Mouse (Mus musculus) midbrain, embryonic 12.5 days (tissue): ENCODE data around the gene Vav2. TPM values are rescaled to one million over a fixed set of nuclear protein-coding genes. Genes with fewer than 3 reads are reported as not detected.

Source experiments
- ATAC-seq: fragments of 200-750 bp; cut with Nextera tagmentation; 2 replicates; pipeline ENCODE4 v1.8.0; 2017; ENCODE audit warnings: low read depth, moderate TSS enrichment, moderate library complexity; ENCODE audit not compliant: low FRiP score
- H3K27ac ChIP-seq: fragments of 300-500 bp; sonication (generic); replicated peaks from 2 replicates; pipeline ENCODE4 v1.5.1; 2016; ENCODE audit warnings: mild to moderate bottlenecking
- H3K27me3 ChIP-seq: fragments of 300-500 bp; sonication (generic); 2 replicates; pipeline ENCODE4 v1.6.1; 2016; ENCODE audit warnings: mild to moderate bottlenecking
- H3K36me3 ChIP-seq: fragments of 300-500 bp; sonication (generic); 2 replicates; pipeline ENCODE4 v1.6.1; 2016
- H3K4me1 ChIP-seq: fragments of 300-500 bp; sonication (generic); 2 replicates; pipeline ENCODE4 v1.6.1; 2016
- H3K4me2 ChIP-seq: fragments of 300-500 bp; sonication (generic); replicated peaks from 2 replicates; pipeline ENCODE4 v1.6.1; 2016; ENCODE audit warnings: mild to moderate bottlenecking, moderate library complexity
- H3K4me3 ChIP-seq: fragments of 300-500 bp; sonication (generic); 2 replicates; pipeline ENCODE4 v1.5.1; 2016; ENCODE audit warnings: mild to moderate bottlenecking
- H3K9ac ChIP-seq: fragments of 300-500 bp; sonication (generic); replicated peaks from 2 replicates; pipeline ENCODE4 v1.6.1; 2016; ENCODE audit warnings: mild to moderate bottlenecking, moderate library complexity
- H3K9me3 ChIP-seq: fragments of 300-500 bp; sonication (generic); 2 replicates; pipeline ENCODE4 v1.6.1; 2016; ENCODE audit warnings: mild to moderate bottlenecking
- WGBS: fragments of 180-500 bp; shearing (Covaris S2); methylation state at CpG from one replicate; pipeline ENCODE4 v1.1.7; 2016; 5-methylcytosine and 5-hydroxymethylcytosine counted together
- polyA plus RNA-seq: library from polyadenylated mRNA; unstranded; fragments of >200 nt; fragmentation: Nextera tagmentation; extraction: Ambion mirVana; gene quantifications from 2 replicates; pipeline ENCODE4 v1.2.1, GENCODE M21; 2016

Gene Vav2
- polyA plus RNA-seq: 24.1 and 27.6 TPM in 2 replicates

DNA sequence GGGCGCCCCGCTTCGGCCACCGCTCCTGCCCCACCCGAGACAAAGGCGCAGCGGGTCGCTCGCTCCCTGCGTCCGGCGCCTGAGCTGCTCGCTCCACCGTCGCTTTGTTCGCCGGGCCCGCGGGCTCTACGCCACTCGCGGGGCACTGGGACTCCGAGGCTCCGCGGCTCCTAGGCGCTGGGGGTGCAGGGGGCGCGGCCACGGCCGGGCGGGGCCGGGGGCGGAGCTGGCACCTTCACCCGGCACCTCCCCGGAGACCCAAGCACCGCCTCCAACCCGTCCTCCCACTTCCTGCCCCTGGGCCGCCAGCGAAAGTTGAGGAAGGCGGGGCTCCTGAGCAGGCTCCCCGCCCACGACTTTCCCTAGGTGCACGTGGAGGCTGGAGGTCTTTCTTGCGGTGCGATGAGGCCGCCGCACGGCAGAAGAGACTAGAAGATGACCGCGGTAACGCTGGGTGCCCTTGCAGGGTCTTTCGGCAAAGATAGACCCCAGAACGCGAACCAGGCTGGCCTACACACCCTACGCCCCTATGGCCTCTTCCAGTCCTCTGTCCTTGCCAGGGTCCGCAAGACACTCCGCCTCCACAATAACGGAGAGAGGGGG is at the start of gene Vav2:
Gene Vav2 (minus strand): TSS at position 179 of the 603 bp plus-strand sequence.
- H3K4me1 ChIP-seq: peaks cover 46% of the 10 kb centered on the region
- under 1% methylated on average over 58 of the region's 58 CpGs for WGBS
- peak within 1 kb of the TSS; percentile 93 for H3K9ac ChIP-seq
- peak within 1 kb of the TSS; percentile 99 for H3K4me2 ChIP-seq
- H3K27ac ChIP-seq: peak within 1 kb of the TSS; percentile 91
- peak; percentile 88 for ATAC-seq
- H3K4me3 ChIP-seq: peak within 1 kb of the TSS; percentile 95
- H3K9me3 ChIP-seq: no peaks in the 10 kb centered on the region
- no peaks in the 10 kb centered on the region for H3K36me3 ChIP-seq
- no peaks in the 10 kb centered on the region for H3K27me3 ChIP-seq

DNA sequence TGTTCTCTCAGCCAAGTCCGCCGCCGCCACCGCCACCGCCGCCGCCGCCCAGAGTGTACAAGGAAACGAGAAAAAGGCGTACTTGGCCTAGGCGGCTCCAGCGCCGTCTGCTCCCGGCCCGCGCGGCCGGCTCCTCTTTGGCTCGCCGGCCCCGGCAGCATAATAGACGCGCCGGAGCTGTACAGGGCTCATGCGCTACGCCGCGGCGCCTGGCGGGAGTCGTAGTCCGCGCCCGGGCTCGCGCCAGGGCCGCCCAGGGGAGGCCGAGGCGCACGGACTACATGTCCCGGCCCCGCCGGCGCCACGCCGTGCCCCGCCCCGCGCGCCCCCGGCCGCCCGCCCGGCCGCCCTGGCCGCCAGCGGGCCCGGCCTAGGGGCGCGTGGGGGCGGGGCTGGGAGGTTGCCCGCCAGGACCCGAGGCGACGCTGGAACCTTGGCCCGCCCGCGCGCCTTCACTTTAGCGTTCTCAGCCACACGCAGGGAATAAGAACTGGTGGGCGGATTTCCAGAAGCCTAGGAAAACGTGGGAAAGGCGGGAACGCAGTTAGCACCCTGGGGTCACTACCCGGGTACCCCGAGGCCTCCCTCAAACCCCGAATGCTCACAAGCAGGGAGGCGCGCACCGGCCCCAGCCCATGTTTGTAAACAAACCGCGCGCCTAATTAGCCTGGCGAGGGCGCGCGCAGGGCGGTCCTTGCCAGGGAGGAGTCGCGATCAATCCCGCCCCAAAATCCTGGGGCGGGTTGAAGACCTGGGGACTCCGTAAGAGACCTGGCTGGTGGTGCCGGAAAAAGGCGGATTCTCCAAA is 48.9 kb upstream of the Vav2 start:
- Histone ChIP-seq H3K4me3 (peak overlapping the region; percentile 97), H3K9ac (peak overlapping the region; percentile 99), H3K27ac (peak overlapping the region; percentile 98), H3K9me3 (no peaks in the 10 kb centered on the region), H3K36me3 (peaks cover 14% of the 10 kb centered on the region), H3K27me3 (no peaks in the 10 kb centered on the region), H3K4me1 (peaks cover 48% of the 10 kb centered on the region), H3K4me2 (peak overlapping the region; percentile 97)
- WGBS: under 1% methylated on average over 70 of the region's 96 CpGs
- peak; percentile 100 for ATAC-seq

DNA sequence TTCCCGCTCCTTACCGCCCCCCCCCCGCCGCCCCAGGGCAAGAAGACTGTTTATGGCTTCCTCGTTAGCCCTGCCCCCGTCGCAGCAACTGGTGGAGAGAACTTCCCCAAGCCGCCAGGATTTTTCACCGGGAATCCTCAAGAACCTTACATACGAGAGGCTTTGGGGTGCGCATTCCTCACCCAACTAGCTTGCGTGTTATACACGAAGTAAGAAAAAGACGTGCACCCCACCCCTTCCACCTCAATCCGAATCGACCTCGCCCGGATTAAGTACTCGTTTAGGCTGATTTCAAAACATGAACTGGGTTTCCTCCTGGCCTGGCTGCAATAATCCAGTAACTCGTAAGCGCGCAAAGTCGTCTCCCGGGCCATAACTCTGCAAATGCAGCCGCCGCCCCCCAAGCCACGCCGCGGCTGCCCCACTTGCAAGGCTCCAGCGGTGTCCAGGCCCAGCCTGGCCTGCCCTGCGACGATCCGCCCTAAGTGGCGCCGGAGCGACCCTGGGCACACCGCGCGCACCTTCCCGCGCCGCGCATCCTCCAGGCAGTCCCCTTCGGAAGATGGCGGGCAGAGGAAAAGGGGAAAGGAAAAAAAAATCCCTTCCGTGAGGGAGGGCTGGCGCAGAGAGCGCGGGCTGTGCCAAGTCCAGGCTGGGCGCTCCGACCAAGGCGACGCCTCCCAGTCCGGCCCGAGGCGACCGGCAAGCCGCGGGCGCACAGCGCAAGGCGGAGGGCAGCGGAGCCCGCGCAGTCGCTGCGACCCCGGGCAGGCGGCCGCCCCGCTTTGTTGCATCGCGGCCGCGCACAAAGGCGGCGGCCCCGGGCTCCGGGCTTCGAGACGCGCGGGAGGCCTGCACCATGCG is 48.0 kb upstream of the Vav2 start:
- Histone ChIP-seq H3K36me3 (peaks cover 14% of the 10 kb centered on the region), H3K9ac (peak overlapping the region; percentile 99), H3K4me2 (peak overlapping the region; percentile 97), H3K27ac (peak overlapping the region; percentile 98), H3K27me3 (no peaks in the 10 kb centered on the region), H3K4me1 (peaks cover 56% of the 10 kb centered on the region), H3K9me3 (no peaks in the 10 kb centered on the region), H3K4me3 (peak overlapping the region; percentile 97)
- ATAC-seq: peak; percentile 44
- under 1% methylated on average over 81 of the region's 84 CpGs for WGBS

DNA sequence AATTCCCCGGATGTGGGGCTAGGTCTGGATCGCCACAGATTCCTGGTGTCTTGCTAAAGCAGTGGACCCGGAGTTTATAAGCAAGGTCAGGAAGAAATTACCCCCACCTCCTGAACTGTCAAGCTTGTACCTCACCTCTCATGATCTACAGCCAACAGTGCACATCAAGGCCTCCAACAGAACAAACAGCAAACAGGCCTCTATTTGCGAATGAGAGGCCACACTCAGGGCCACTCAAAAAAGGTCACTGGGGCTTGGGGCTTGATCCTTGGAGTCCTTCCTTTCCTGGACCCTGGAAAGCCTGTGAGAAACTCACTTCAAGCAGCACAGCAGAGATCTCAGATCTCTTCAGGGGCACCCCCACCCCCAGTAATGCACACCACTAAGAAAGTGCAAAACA is 47.1 kb upstream of the Vav2 start:
- H3K9ac ChIP-seq: peak overlapping the region; percentile 99
- peak overlapping the region; percentile 97 for H3K4me3 ChIP-seq
- H3K9me3 ChIP-seq: no peaks in the 10 kb centered on the region
- peak overlapping the region; percentile 97 for H3K4me2 ChIP-seq
- H3K4me1 ChIP-seq: peaks cover 66% of the 10 kb centered on the region
- no peak overlapping the region for H3K27ac ChIP-seq
- 38% methylated on average over 4 of the region's 4 CpGs for whole genome bisulfite sequencing
- no peak for ATAC-seq
- peaks cover 19% of the 10 kb centered on the region for H3K36me3 ChIP-seq
- no peaks in the 10 kb centered on the region for H3K27me3 ChIP-seq

DNA sequence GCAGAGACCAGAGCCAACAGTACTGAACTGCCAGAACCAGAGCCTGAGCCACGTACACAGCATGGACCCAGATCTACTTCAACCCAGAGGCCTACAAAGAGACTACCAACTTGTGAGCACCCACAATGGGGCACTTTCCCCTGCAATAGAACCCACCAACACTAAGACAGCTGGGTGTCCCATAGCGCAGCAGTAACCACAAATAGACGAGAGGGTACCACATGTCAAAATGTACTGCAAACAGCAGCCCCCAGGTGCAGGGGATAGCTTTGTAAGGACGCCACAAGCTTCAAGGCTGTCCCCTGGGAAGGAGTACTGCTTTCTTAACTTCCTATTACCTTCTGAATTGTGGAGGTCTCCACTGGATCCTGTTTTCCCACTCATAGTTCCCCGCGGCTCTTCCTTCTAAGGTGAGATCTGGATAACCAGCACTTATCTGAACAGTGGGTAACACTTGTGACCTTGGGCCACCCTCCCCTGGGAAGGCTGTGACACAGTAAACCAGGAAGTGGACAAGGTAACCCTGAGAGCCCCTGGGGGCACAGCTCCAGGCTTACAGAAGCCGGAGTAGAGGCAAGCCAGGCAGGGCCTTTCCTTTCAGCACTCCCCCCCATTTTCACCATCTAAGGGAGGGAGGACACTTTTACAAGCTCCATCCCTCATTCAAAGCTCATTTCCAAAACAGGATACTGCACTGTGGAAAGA is 46.4 kb upstream of the Vav2 start:
- no peaks in the 10 kb centered on the region for H3K27me3 ChIP-seq
- H3K9ac ChIP-seq: peak overlapping the region; percentile 99
- H3K27ac ChIP-seq: no peak overlapping the region
- peak overlapping the region; percentile 97 for H3K4me3 ChIP-seq
- 76% methylated on average over 7 of the region's 7 CpGs for WGBS
- H3K36me3 ChIP-seq: peaks cover 19% of the 10 kb centered on the region
- H3K9me3 ChIP-seq: no peaks in the 10 kb centered on the region
- peaks cover 66% of the 10 kb centered on the region for H3K4me1 ChIP-seq
- ATAC-seq: no peak
- H3K4me2 ChIP-seq: peak overlapping the region; percentile 97

DNA sequence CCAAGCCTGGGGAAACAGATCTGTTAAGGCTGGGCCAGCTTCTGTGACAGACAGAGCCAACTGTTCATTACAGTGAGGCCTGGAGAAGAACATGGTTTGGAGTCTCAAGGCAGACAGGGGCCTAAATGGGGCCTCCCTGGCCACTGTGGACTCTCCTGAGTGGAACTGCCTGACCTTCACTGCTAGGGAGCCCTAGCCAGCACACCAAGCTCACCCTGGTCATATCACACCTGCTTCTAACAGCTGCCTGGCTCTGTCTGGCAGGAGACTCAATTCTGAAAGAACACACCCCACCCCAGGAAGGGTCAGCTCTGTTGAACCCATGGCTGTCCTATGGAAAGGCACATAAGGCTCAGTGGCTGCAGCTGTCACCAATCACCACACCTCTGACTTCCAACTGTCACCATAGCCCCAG is 44.3 kb upstream of the Vav2 start:
- Histone ChIP-seq H3K4me1 (peaks cover 57% of the 10 kb centered on the region), H3K27me3 (no peaks in the 10 kb centered on the region), H3K9ac (no peak overlapping the region), H3K27ac (no peak overlapping the region), H3K4me2 (no peak overlapping the region), H3K36me3 (peaks cover 31% of the 10 kb centered on the region), H3K4me3 (no peak overlapping the region), H3K9me3 (no peaks in the 10 kb centered on the region)
- no peak for ATAC-seq

DNA sequence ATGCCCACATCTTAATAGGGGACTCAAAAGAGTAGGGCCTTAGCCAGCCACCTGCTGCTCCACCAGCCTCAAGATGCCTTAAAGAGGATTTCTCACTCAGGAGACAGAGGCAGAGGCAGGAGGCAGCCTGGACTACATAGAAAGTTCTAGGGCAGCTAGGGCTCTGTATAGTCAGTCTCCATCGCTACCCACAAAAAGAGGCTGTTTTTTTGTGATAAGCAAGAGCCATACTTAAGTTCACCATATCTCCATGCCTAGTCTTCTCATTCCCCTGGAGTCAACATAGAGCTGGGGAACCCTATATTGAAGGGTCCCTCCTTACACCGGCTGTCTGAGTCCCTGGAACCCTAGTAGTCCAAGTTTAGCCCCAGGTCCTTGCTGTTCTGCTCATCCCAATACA is 43.7 kb upstream of the Vav2 start:
- no peak overlapping the region for H3K9ac ChIP-seq
- no peaks in the 10 kb centered on the region for H3K9me3 ChIP-seq
- H3K27me3 ChIP-seq: no peaks in the 10 kb centered on the region
- H3K36me3 ChIP-seq: peaks cover 38% of the 10 kb centered on the region
- no peak overlapping the region for H3K4me3 ChIP-seq
- peaks cover 57% of the 10 kb centered on the region for H3K4me1 ChIP-seq
- WGBS: 92% methylated on average over 2 of the region's 2 CpGs
- H3K27ac ChIP-seq: no peak overlapping the region
- ATAC-seq: no peak
- H3K4me2 ChIP-seq: no peak overlapping the region

DNA sequence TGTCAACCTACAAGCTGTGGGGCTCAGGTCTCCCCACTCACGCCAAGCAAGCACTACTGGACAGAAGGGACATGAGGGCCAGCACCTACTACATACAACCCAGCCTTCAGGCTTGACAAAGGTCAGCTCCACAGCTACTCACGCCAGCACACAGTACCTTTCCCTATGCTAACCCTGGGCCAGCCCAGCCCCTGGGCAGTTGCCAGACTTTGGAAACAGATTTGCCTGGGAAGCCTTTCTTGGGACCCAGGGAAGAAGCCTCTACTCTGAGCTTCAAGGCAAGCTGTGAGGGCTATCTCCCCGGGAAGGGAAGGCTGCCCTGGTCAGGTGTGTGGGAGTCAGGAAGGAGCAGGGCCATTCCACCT is 43.1 kb upstream of the Vav2 start:
- H3K27ac ChIP-seq: no peak overlapping the region
- no peak overlapping the region for H3K9ac ChIP-seq
- WGBS: 80% methylated on average over 3 of the region's 3 CpGs
- no peaks in the 10 kb centered on the region for H3K9me3 ChIP-seq
- H3K4me1 ChIP-seq: peaks cover 57% of the 10 kb centered on the region
- no peaks in the 10 kb centered on the region for H3K27me3 ChIP-seq
- no peak overlapping the region for H3K4me3 ChIP-seq
- ATAC-seq: no peak
- H3K36me3 ChIP-seq: peaks cover 40% of the 10 kb centered on the region
- H3K4me2 ChIP-seq: no peak overlapping the region

DNA sequence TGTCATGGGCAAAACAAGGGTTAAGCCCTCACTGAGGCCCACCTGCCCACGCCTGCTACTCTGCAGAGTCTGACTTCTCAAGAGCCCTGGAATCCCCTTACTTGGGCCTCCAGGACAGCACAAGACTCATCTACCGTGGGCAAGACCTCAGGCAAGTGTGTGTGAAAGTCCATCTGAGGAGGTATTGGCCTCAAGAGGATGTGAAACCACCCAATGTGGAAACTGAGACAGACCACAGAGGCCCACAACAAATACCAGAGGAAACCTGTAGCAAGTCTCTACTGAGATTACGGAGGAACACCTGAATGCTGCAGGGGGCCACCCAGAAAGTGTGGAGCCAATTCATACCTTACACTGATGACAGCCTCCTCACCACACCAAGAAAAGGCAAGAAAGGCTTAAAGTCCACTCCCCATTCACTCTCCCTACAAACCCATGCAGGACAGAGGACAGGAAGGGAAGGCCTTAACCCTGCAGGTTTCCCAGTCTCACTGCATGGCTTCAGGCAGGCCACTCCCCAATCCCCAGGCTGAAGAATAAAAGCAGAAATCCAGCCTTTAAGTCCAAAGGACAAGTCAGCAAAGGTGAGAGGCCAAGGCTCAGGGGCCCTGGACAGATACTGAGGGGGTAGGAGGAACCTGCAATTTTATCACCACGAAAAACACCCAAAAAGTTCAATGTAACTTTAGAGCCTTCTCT is 42.6 kb upstream of the Vav2 start:
- Histone ChIP-seq H3K4me2 (no peak overlapping the region), H3K27ac (no peak overlapping the region), H3K27me3 (no peaks in the 10 kb centered on the region), H3K4me1 (peaks cover 56% of the 10 kb centered on the region), H3K4me3 (no peak overlapping the region), H3K36me3 (peaks cover 43% of the 10 kb centered on the region), H3K9me3 (no peaks in the 10 kb centered on the region), H3K9ac (no peak overlapping the region)
- no peak for ATAC-seq
- 88% methylated on average over 4 of the region's 4 CpGs for WGBS

DNA sequence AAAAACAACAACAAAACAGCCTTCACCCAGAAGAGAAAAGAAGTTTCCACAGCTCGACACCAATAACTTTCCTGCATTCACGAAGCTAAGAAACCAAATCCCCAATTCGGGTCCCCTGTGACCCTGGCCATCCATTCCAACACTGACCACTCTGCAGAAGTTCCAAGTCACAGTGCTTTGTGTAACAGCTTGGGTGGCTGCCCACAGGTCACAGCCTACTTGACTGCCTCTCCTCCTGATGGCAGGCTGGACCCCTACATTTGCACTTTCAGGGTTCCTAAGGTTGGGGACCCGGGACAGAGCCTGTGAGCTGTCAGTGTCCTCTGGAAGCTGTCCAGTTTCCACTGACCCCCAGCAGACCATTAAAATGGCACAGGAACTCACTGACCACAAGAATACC is 36.1 kb upstream of the Vav2 start:
- WGBS: 94% methylated on average over 4 of the region's 4 CpGs
- Histone ChIP-seq H3K27ac (no peak overlapping the region), H3K27me3 (no peaks in the 10 kb centered on the region), H3K4me1 (no peaks in the 10 kb centered on the region), H3K4me2 (no peak overlapping the region), H3K4me3 (no peak overlapping the region), H3K36me3 (peaks cover 87% of the 10 kb centered on the region), H3K9ac (no peak overlapping the region), H3K9me3 (no peaks in the 10 kb centered on the region)
- no peak for ATAC-seq
